Mouse (Mus musculus): ENCODE results near the gene Mia2. TPM values are rescaled to one million over a fixed set of nuclear protein-coding genes. Genes with fewer than 3 reads are reported as not detected.
"Not testable (repeated sequence)": the region's sequence is repeated elsewhere in the genome, so short reads cannot be mapped to it uniquely, and the experiment has no call there.

Mia2 gene
- total RNA-seq, 2 experiments from 2014 or later, result 113 to 123 TPM

- DNase-seq, result peak; percentile 49
Measured at GRCm38 (mm10) chr12:59218640-59219321, 123.2 kb downstream of the Mia2 start.

GRCm38 (mm10) chr12:59219325-59220225 is 124.0 kb downstream of the Mia2 start, which contains the start of gene Fbxo33:
Gene Fbxo33, minus strand, starts transcription at chr12:59219725.
- Histone ChIP-seq H3K27ac (peak within 1 kb of the TSS; percentile 97), H3K4me3 (peak within 1 kb of the TSS; percentile 97)
- intact Hi-C loops (cut with DNase I), result loop anchor here (2.0 to 5.0 kb wide), 2 partner anchors 153 to 207 kb away; partner anchors contain the start of genes Gemin2, Pnn and Sec23a
- peak; percentile 60 for TF ChIP-seq CTCF (IDR thresholded peaks at IDR 0.05)
- peak; percentile 98 for DNase-seq

More at GRCm38 (mm10) chr12:59218640-59219321, 123.2 kb downstream of the Mia2 start:
- Histone ChIP-seq H3K4me3 (peak overlapping the region; percentile 97), H3K27ac (peak overlapping the region; percentile 97)
- TF ChIP-seq CTCF (IDR thresholded peaks at IDR 0.05), result no peak
- intact Hi-C loops (cut with DNase I), result loop anchor here (2.0 to 5.0 kb wide), 2 partner anchors 152 to 206 kb away; partner anchors contain the start of genes Gemin2, Pnn and Sec23a

GRCm38 (mm10) chr12:59228401-59228800 is 132.8 kb downstream of the Mia2 start:
- no peak for TF ChIP-seq CTCF (IDR thresholded peaks at IDR 0.05)
- H3K4me3 ChIP-seq, result no peak overlapping the region
- no peak overlapping the region for H3K27ac ChIP-seq
- intact Hi-C loops (cut with DNase I), result no loop called here
- no peak for DNase-seq

- Histone ChIP-seq H3K4me3 (no peak overlapping the region), H3K27ac (no peak overlapping the region)
- no peak for TF ChIP-seq CTCF (IDR thresholded peaks at IDR 0.05)
- intact Hi-C loops (cut with DNase I), result no loop called here
- no peak for DNase-seq
Measured at GRCm38 (mm10) chr12:59238434-59238833, 142.8 kb downstream of the Mia2 start.

- H3K4me3 ChIP-seq; DNase-seq; H3K27ac ChIP-seq; intact Hi-C loops (cut with DNase I): not testable (repeated sequence)
Measured at GRCm38 (mm10) chr12:59241031-59241430, 145.4 kb downstream of the Mia2 start.

Small RNAs within 50 kb of the gene (microRNA-seq; reads per million reads assigned to microRNA genes)
- not detected for gene Gm27284

Other genes with a start within 250 kb of the Mia2 start
- gene Sec23a, start 83.8 kb upstream of the Mia2 start, total RNA-seq (2021), result 10 to 100 TPM; 54.7 to 61.6 TPM
- 1 to 10 TPM; 4.3 to 5.0 TPM for gene Gemin2, start 82.4 kb upstream of the Mia2 start, total RNA-seq (2021)
- 10 to 100 TPM; 46.4 to 60.7 TPM for gene Trappc6b, start 34.3 kb upstream of the Mia2 start, total RNA-seq (2021)
- 10 to 100 TPM; 18.2 to 22.5 TPM for gene Pnn, start 28.9 kb upstream of the Mia2 start, total RNA-seq (2021)
- 1 to 10 TPM; 2.4 to 3.4 TPM for gene Fbxo33, start 123.9 kb downstream of the Mia2 start, total RNA-seq (2021)